Mouse (Mus musculus): ENCODE measurements around the gene Tmem54. TPM values are rescaled to one million over a fixed set of nuclear protein-coding genes. Genes with fewer than 3 reads are reported as not detected.
A peak's percentile ranks its signal among the peaks of the same experiment; 100 is the strongest.

The Tmem54 gene
- total RNA-seq, 1 experiment from 2014 or later: not detected

- no peak for DNase-seq
These were observed 52.2 kb downstream of the Tmem54 start for GRCm38 (mm10) chr4:129157541-129157940.

- DNase-seq: peak; percentile 34
These were observed 53.2 kb downstream of the Tmem54 start for GRCm38 (mm10) chr4:129158549-129158948.

- DNase-seq: peak; percentile 43
These were observed 55.7 kb downstream of the Tmem54 start for GRCm38 (mm10) chr4:129161076-129161475.

Other genes with a start within 250 kb of the Tmem54 start
- 10.0 and 11.0 TPM in 2 replicates for gene Trim62, start 222.0 kb upstream of the Tmem54 start, total RNA-seq (2021)
- 34.1 and 41.8 TPM in 2 replicates for gene Azin2, start 143.1 kb upstream of the Tmem54 start, total RNA-seq (2021)
- gene Ak2, start 113.6 kb upstream of the Tmem54 start, total RNA-seq (2021): 175 and 204 TPM in 2 replicates
- 23.8 and 25.9 TPM in 2 replicates for gene Rnf19b, start 47.3 kb upstream of the Tmem54 start, total RNA-seq (2021)
- 1.2 and 5.1 TPM in 2 replicates for gene Hpca, start 16.5 kb downstream of the Tmem54 start, total RNA-seq (2021)
- 13.1 and 18.0 TPM in 2 replicates for gene Fndc5, start 31.5 kb downstream of the Tmem54 start, total RNA-seq (2021)
- gene S100pbp, start 84.2 kb downstream of the Tmem54 start, total RNA-seq (2021): 24.5 and 30.0 TPM in 2 replicates
- gene Yars, start 84.2 kb downstream of the Tmem54 start, total RNA-seq (2021): 72.1 and 85.5 TPM in 2 replicates
- gene C77080, start 155.9 kb downstream of the Tmem54 start, total RNA-seq (2021): 14.5 and 16.5 TPM in 2 replicates
- gene Sync, start 182.1 kb downstream of the Tmem54 start, total RNA-seq (2021): 1.7 and 2.5 TPM in 2 replicates
- 122 and 139 TPM in 2 replicates for gene Rbbp4, start 229.8 kb downstream of the Tmem54 start, total RNA-seq (2021)
- gene Zbtb8os, start 230.1 kb downstream of the Tmem54 start, total RNA-seq (2021): 42.2 and 46.4 TPM in 2 replicates

Data from adrenal gland, postnatal 14 days (tissue).